Mouse (Mus musculus): ENCODE data around the gene Adig. TPM values are rescaled to one million over a fixed set of nuclear protein-coding genes. Genes with fewer than 3 reads are reported as not detected.

Gene Adig
- 2.3 and 2.9 TPM in 2 replicates for polyA plus RNA-seq (2015; fragmentation: Nextera tagmentation; extraction: Ambion mirVana)

DNA sequence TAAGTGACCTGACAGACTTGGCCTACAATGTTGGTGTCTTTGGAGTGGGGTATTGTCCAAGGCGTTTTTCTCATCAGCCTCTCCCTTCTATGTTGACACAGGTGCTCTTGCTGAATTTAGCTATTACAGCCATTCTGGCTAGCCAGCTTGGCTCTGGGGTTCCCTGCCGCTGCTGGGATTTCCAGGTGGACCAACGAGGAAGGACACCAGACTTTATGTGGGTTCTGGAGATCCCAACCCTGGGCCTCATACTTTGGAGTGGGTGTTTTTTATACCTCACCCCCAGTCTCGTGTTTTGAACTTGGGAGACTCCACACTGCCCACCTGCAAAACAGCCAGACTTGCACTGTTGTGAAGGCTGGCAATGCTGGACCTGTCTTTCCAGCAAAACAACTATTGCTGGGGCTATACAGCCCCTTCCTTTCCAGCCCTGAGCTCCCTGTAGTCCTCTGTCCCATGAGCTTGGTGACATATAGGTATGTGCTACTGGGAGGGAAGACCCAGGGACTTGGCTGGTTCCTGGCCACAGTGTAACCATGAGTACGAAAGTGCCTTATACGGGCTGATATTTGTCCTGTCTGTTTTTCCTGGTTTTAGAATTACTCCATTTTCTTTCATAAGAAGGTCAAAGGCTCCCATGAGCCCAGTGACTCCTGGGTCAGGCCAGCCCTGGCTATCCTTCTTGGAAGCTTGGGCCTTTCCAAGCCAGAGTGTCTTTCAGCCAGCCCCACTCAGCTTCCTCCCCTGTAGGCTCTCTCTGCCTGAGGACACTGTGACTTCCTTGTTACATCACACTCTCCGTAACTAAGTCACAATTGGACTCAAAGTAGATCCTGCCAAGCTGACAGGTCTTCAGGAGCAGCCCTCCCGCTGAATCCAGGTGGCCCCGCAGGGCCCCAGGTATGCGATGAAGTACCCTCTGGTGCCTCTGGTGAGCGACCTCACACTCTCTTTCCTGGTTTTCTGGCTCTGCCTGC lies at the start of gene Adig:
Gene Adig (plus strand): TSS at position 777 of the 977 bp plus-strand sequence.
- no peak within 1 kb of the TSS for H3K4me3 ChIP-seq (ENCODE audit: low read depth, low read length)
- H3K27me3 ChIP-seq (ENCODE audit: control insufficient read depth, insufficient read depth, low read length) = no peaks in the 10 kb centered on the region
- no peaks in the 10 kb centered on the region for H3K9me3 ChIP-seq (ENCODE audit: control insufficient read depth, low read length)
- TF ChIP-seq EP300 (optimal IDR thresholded peaks at IDR 0.05) (no peak), CTCF (IDR thresholded peaks at IDR 0.05; ENCODE audit: low read depth) (no peak)
- H3K9ac ChIP-seq (ENCODE audit: low read length) = no peak within 1 kb of the TSS
- H3K4me2 ChIP-seq (replicated peaks; ENCODE audit: low read depth) = no peak within 1 kb of the TSS
- ATAC-seq (ENCODE audit: low FRiP score, low TSS enrichment) = peak; percentile 49
- 0 out of 2 replicates have a peak within 1 kb of the TSS, but pooled peaks have one; percentile 9 for H3K27ac ChIP-seq (replicated peaks)
- DNase-seq (ENCODE audit: low spot score) = no peak
- peaks cover 9% of the 10 kb centered on the region for H3K36me3 ChIP-seq (ENCODE audit: control insufficient read depth, insufficient read depth, low read length)
- 56% methylated on average over 11 of the region's 11 CpGs for WGBS
- H3K4me1 ChIP-seq (replicated peaks; ENCODE audit: control insufficient read depth, insufficient read depth) = no peaks in the 10 kb centered on the region

GRCm38 (mm10) chr2:158456451-158456850 lies 46.0 kb upstream of the Adig start:
- 88% methylated on average over 4 of the region's 4 CpGs for WGBS
- H3K9ac ChIP-seq (ENCODE audit: low read length) = no peak overlapping the region
- H3K9me3 ChIP-seq (ENCODE audit: control insufficient read depth, low read length) = no peaks in the 10 kb centered on the region
- no peak overlapping the region for H3K4me3 ChIP-seq (ENCODE audit: low read depth, low read length)
- TF ChIP-seq CTCF (IDR thresholded peaks at IDR 0.05; ENCODE audit: low read depth) = no peak
- no peak for TF ChIP-seq EP300 (optimal IDR thresholded peaks at IDR 0.05)
- no peaks in the 10 kb centered on the region for H3K4me1 ChIP-seq (replicated peaks; ENCODE audit: control insufficient read depth, insufficient read depth)
- ATAC-seq (ENCODE audit: low FRiP score, low TSS enrichment) (no peak), DNase-seq (ENCODE audit: low spot score) (no peak)
- peaks cover 18% of the 10 kb centered on the region for H3K36me3 ChIP-seq (ENCODE audit: control insufficient read depth, insufficient read depth, low read length)
- H3K27me3 ChIP-seq (ENCODE audit: control insufficient read depth, insufficient read depth, low read length) = no peaks in the 10 kb centered on the region
- no peak overlapping the region for H3K27ac ChIP-seq (replicated peaks)
- no peak overlapping the region for H3K4me2 ChIP-seq (replicated peaks; ENCODE audit: low read depth)

DNA sequence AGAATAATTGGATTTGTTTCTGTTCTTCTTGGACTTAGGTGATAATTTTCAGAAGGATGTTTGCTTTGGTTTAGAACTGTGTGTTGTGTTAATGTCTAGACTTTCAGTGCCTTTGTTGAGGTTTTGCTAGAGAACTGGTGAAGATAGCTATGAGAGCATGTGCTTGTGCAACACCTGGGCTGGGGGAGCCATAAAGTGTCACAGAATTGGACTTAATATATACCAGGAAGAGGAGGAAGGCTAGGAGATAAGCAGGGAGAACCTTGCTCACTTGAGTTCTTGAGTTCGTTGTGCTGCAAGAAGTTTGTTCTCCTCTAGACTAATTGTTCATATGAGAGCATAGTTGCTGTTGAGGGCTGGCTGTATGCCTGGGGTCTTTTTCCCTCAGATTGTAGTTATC lies 44.8 kb upstream of the Adig start:
- no peak overlapping the region for H3K4me2 ChIP-seq (replicated peaks; ENCODE audit: low read depth)
- no peaks in the 10 kb centered on the region for H3K27me3 ChIP-seq (ENCODE audit: control insufficient read depth, insufficient read depth, low read length)
- H3K27ac ChIP-seq (replicated peaks) = no peak overlapping the region
- peaks cover 21% of the 10 kb centered on the region for H3K36me3 ChIP-seq (ENCODE audit: control insufficient read depth, insufficient read depth, low read length)
- no peak overlapping the region for H3K9ac ChIP-seq (ENCODE audit: low read length)
- no peaks in the 10 kb centered on the region for H3K9me3 ChIP-seq (ENCODE audit: control insufficient read depth, low read length)
- ATAC-seq (ENCODE audit: low FRiP score, low TSS enrichment) (no peak), DNase-seq (ENCODE audit: low spot score) (no peak)
- TF ChIP-seq EP300 (optimal IDR thresholded peaks at IDR 0.05) (no peak), CTCF (IDR thresholded peaks at IDR 0.05; ENCODE audit: low read depth) (no peak)
- H3K4me1 ChIP-seq (replicated peaks; ENCODE audit: control insufficient read depth, insufficient read depth) = no peaks in the 10 kb centered on the region
- 93% methylated on average over 1 of the region's 1 CpGs for WGBS
- no peak overlapping the region for H3K4me3 ChIP-seq (ENCODE audit: low read depth, low read length)

DNA sequence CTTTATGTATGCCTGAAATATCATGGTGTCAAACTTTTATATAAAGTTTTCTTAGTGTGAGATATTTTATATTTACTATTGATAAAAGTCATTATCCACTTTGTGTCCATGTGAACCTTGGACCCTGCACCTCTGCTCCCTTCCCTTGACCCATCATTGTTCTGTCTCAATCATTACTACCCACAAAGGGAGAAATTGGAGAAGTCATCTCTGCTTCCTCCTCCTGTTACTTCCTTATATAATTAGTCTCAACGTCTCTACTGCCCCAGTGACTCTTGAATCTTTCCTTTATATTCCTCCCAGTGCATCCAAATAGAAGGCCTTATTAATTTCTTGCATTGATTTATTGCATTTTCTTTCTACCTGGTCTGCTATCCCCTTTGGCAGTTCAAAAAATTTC lies 40.0 kb upstream of the Adig start:
- Histone ChIP-seq H3K4me1 (replicated peaks; ENCODE audit: control insufficient read depth, insufficient read depth) (no peaks in the 10 kb centered on the region), H3K36me3 (ENCODE audit: control insufficient read depth, insufficient read depth, low read length) (peaks cover 24% of the 10 kb centered on the region), H3K4me3 (ENCODE audit: low read depth, low read length) (no peak overlapping the region), H3K4me2 (replicated peaks; ENCODE audit: low read depth) (no peak overlapping the region), H3K9ac (ENCODE audit: low read length) (no peak overlapping the region), H3K27ac (replicated peaks) (no peak overlapping the region), H3K27me3 (ENCODE audit: control insufficient read depth, insufficient read depth, low read length) (no peaks in the 10 kb centered on the region), H3K9me3 (ENCODE audit: control insufficient read depth, low read length) (no peaks in the 10 kb centered on the region)
- DNase-seq (ENCODE audit: low spot score) (no peak), ATAC-seq (ENCODE audit: low FRiP score, low TSS enrichment) (no peak)
- TF ChIP-seq CTCF (IDR thresholded peaks at IDR 0.05; ENCODE audit: low read depth) (no peak), EP300 (optimal IDR thresholded peaks at IDR 0.05) (no peak)
- WGBS = 68% methylated on average over 1 of the region's 1 CpGs

DNA sequence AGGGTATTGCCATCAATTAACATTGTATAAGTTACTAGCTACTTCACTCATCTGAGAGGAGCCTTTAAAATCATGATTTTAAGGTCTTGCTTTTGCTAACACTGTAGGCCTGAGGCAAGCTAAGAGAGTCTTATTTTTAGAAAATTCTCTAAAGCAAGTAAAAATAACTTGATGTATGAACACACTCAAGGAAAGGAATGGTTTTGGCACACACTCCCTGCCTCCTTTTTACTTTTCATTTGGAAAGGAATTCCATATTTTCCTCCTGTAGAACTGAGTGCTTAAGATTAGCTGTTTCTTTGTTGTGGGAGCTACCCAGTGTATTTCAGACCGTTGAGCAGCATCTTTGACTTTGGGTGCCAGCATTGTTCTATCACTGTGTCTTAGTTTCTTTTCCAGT lies 28.3 kb upstream of the Adig start:
- WGBS = 79% methylated on average over 1 of the region's 1 CpGs
- no peak for ATAC-seq (ENCODE audit: low FRiP score, low TSS enrichment)
- Histone ChIP-seq H3K4me3 (ENCODE audit: low read depth, low read length) (no peak overlapping the region), H3K27me3 (ENCODE audit: control insufficient read depth, insufficient read depth, low read length) (no peaks in the 10 kb centered on the region), H3K4me2 (replicated peaks; ENCODE audit: low read depth) (no peak overlapping the region), H3K4me1 (replicated peaks; ENCODE audit: control insufficient read depth, insufficient read depth) (no peaks in the 10 kb centered on the region), H3K9me3 (ENCODE audit: control insufficient read depth, low read length) (no peaks in the 10 kb centered on the region), H3K27ac (replicated peaks) (no peak overlapping the region), H3K36me3 (ENCODE audit: control insufficient read depth, insufficient read depth, low read length) (peaks cover 22% of the 10 kb centered on the region), H3K9ac (ENCODE audit: low read length) (no peak overlapping the region)
- TF ChIP-seq CTCF (IDR thresholded peaks at IDR 0.05; ENCODE audit: low read depth) (no peak), EP300 (optimal IDR thresholded peaks at IDR 0.05) (no peak)
- DNase-seq (ENCODE audit: low spot score) = no peak

GRCm38 (mm10) chr2:158477640-158478039 lies 24.8 kb upstream of the Adig start:
- no peak for DNase-seq (ENCODE audit: low spot score)
- Histone ChIP-seq H3K9me3 (ENCODE audit: control insufficient read depth, low read length) (no peaks in the 10 kb centered on the region), H3K4me1 (replicated peaks; ENCODE audit: control insufficient read depth, insufficient read depth) (no peaks in the 10 kb centered on the region), H3K27me3 (ENCODE audit: control insufficient read depth, insufficient read depth, low read length) (no peaks in the 10 kb centered on the region), H3K36me3 (ENCODE audit: control insufficient read depth, insufficient read depth, low read length) (peaks cover 27% of the 10 kb centered on the region), H3K27ac (replicated peaks) (no peak overlapping the region), H3K4me2 (replicated peaks; ENCODE audit: low read depth) (no peak overlapping the region), H3K9ac (ENCODE audit: low read length) (no peak overlapping the region), H3K4me3 (ENCODE audit: low read depth, low read length) (no peak overlapping the region)
- 79% methylated on average over 3 of the region's 3 CpGs for WGBS
- TF ChIP-seq CTCF (IDR thresholded peaks at IDR 0.05; ENCODE audit: low read depth) (no peak), EP300 (optimal IDR thresholded peaks at IDR 0.05) (no peak)
- ATAC-seq (ENCODE audit: low FRiP score, low TSS enrichment) = no peak
